Mouse (Mus musculus): Measurements from ENCODE around the gene Nat9.

Nat9 gene

DNA sequence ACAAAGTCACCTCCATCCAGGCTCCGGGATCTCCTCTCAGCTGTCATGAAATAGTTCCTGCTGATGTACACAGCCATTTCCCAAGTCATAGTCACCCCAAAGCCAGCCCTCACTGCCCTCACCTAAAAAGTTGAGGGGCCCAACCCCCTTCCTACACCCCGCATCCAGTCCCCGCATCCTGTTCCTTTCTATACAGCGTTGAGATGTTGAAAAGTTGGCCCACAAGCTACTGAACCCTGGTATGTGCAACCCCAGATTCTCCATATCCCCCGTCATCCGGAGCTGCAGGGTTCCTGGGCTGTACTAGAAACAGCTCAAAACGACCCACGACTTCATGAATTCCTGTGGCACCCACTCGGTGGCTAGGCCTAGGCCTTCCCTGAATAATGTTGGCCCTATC, 34.6 kb downstream of the Nat9 start:
- DNase-seq (ENCODE audit: low spot score): no peak

DNA sequence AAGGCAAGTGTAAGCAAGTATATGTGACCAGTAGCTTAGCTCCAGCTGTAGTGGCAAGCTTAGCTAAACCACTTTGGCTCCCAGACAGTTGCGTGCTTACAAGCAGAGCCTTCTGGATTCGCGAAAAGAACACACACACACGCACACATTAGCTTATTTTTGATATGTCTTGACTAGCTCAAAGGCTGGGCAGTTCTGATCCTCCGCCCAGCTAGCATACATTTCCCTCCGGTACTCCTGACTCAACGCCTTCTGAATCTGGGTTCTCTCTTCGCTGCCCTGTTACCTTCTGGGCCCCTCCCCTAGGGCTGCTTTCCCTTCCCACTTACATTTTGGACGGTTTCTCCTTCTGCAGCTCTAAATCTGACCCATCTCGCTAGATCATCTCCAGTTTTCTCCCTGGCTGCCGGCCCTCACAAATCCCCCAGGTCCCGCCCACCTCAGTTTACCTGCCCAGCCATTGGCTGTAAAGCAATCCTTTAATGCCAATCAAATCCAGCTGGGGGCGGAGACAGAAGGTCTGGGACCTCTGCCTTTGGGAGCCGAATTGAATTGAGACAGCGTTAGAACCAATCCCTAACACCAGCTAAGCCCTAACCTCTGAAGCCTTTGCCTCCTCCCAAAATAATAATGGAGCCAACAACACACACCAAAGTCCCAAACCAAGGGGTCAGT, 35.8 kb downstream of the Nat9 start:
- DNase-seq (ENCODE audit: low spot score): no peak

DNA sequence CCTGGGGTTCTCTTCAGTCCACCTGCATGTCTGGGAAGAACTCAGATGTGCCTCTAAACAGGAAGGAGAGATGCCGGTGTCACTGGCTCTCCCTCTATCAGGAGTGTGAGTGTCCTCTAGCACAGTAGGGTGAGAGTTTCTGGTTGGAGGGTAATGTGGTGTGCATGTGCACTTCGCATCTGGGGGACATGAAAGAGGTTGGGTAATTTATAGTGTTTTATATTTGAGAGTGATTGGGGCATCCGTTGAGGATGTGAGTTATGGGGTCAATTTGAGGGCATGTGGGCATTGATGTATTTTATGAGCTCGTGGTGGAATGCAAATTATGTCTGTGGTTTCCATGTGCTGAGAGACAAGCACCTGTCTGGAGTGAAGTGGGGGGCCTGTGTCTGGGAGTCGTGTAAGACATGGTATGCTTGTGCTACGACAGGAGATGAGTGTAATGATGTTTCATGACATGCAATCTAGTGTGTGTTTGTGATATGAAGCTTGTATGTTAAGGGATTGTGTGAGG, 36.9 kb downstream of the Nat9 start:
- peak; percentile 56 for DNase-seq (ENCODE audit: low spot score)

DNA sequence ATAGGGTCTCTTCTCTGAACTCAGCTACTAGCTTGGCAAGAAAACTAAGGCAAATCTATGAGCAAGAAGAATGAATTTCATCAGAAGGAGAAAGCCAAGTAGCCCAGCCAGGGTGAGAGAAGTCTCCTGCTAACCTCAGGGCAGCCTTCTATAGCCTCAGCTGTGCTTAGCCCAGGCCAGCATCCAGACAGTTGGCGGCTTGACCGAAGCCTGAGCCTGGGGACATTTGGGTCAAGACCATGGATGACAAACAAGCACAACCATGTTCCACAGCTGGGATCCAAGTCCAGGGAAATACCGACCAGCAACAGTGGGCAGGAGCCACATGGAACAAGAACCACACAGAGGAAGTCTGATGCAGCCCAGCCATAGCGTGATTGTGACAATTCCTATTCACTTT, 39.8 kb downstream of the Nat9 start:
- no peak for DNase-seq (ENCODE audit: low spot score)

DNA sequence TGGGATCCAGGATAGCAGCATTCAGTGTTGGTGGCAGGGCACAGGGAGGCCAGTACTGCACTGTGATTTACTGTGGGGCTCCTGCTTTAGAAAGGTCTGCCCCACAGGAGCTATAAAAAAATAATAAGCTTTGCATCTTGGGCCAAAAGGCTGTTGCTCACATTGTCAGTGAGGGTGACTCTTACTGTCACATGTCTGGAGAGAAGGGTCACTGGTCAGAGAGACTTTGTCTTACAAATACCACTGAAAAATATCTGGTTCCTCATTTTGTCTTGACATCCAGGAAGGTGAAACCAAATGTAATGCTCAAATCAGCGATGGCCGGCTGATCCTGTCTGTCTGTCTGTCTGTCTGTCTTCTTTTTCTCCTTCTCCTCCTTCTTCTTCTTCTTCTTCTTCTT, 45.7 kb downstream of the Nat9 start:
- no peak for DNase-seq (ENCODE audit: low spot score)

DNA sequence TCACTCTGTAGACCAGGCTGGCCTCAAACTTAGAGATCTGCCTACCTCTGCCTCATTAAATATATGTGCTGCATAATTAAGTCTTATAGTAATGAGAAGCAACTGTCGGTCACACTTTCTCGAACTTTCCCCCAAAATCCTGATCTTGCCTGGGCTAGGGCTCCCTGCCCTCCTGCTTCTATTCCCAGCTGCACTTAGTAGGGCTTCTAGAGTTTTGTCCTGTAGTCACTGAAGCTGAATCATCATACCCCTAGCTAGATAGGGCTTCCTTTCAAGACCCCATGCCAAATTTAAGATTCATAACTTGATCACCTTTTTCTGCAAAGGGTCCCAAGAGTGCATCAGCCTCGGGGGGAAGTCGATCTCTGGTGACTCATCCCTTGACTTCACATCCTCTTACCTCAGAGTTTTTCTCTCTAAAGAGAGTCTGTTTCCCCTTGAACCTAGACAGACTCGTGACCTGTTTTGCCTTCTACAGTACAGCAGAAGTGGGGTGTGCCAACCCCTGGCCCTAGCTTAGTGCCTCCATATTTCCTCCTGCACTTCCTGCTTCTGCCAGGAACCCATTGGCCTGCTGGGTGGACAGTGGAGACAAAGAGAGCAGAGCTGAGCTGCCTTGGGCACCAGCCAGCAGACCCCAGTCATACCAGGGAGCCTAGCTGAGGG, 48.9 kb downstream of the Nat9 start:
- no peak for DNase-seq (ENCODE audit: low spot score)

DNA sequence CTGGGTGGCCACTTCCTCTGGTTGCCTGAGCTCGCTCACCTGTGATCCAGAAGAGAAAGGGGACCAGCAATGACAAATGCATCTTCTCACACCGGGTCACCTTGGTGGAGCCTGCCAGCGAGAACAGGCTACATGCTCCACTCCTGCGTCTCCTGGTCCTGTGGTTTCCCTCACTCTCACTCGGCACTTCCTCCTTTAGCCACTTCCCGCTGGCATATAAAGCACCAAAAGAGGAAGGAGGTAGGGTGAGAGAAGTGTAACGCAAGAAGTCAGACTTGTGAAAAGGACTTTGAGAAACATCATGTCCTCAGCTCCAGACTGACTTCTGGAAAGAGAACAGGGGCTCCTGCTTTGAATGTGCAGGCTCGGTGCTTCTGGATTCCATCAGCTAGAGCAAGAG, 53.9 kb downstream of the Nat9 start, which contains the start of gene Cd300lf:
TSS of gene Cd300lf (minus strand) at position 193 of the 400 bp plus-strand sequence.
- DNase-seq (ENCODE audit: low spot score): peak; percentile 16
